ENCODE assay signal across 17 mouse cellular contexts in genomic region chr8:61178594-61179140, GRCm38 (mm10). TPM values are rescaled to one million over a fixed set of nuclear protein-coding genes. Genes with fewer than 3 reads are reported as not detected.
DNase-seq lines count a peak whose midpoint lies in the region; ATAC-seq and TF ChIP-seq lines count a peak whose summit lies in the region.
"Had no signal": no experiment of that assay in that cellular context is flagged by ENCODE, and none has a peak within 500 bp of the region (broad histone marks: within the 10 kb centered on the region; RNA-seq: fewer than 3 reads in every experiment).

No protein-coding gene starts in this region.

- no peaks in the 10 kb centered on the region for H3K4me1 ChIP-seq in forebrain, postnatal 0 days (ENCODE audit: insufficient read depth)
- H3K4me1 ChIP-seq in neural tube, embryonic 14.5 days (ENCODE audit: control insufficient read depth, insufficient read depth, low read length) = 0 out of 2 replicates have a peak, but pooled peaks cover 5% of the 10 kb centered on the region
- no peaks in the 10 kb centered on the region; the same call in 1 of the 2 replicates for H3K4me1 ChIP-seq in kidney, embryonic 15.5 days
- H3K4me1 ChIP-seq: liver, embryonic 15.5 days; megakaryocyte, embryonic 14.5 days had no signal

- no peaks in the 10 kb centered on the region for H3K36me3 ChIP-seq in forebrain, postnatal 0 days (ENCODE audit: insufficient read depth)
- H3K36me3 ChIP-seq in neural tube, embryonic 14.5 days (ENCODE audit: control insufficient read depth, insufficient read depth, low read length) = no peaks in the 10 kb centered on the region
- no peaks in the 10 kb centered on the region for H3K36me3 ChIP-seq in kidney, embryonic 15.5 days
- H3K36me3 ChIP-seq: liver, embryonic 15.5 days had no signal

- no peak overlapping the region for H3K4me3 ChIP-seq in forebrain, postnatal 0 days (ENCODE audit: low read depth, low read length)
- no peak overlapping the region for H3K4me3 ChIP-seq in neural tube, embryonic 14.5 days (ENCODE audit: low read depth, low read length)
- no peak overlapping the region for H3K4me3 ChIP-seq in kidney, embryonic 15.5 days (replicated peaks)
- H3K4me3 ChIP-seq: heart, adult 2 months; liver, embryonic 15.5 days; megakaryocyte, embryonic 14.5 days had no signal

- DNase-seq in frontal cortex, postnatal 36 days (ENCODE audit: low spot score in 2 of 2) = no peak
- DNase-seq in lung, postnatal 25 days (ENCODE audit: low spot score) = peak; percentile 30
- no peak for DNase-seq in lung, postnatal 10 days
- peak; percentile 24 for DNase-seq in forebrain, postnatal 0 days
- no peak for DNase-seq in left cerebral cortex, adult 9 months (ENCODE audit: low spot score in 2 of 2)
- DNase-seq: adrenal gland, postnatal 14 days; cerebellum, adult 11 months; heart, adult 2 months; heart, postnatal 36 days; left cerebral cortex, postnatal 4 days; right cerebral cortex, postnatal 14 days; thymus, postnatal 36 days had no signal

- peak; percentile 44; the same call in 1 of the 2 replicates for ATAC-seq in frontal cortex, adult (ENCODE audit: low TSS enrichment)
- peak; percentile 84 for ATAC-seq in forebrain, postnatal 0 days
- peak; percentile 44; the same call in 1 of the 2 replicates for ATAC-seq in neural tube, embryonic 14.5 days (ENCODE audit: low read depth)
- no peak for ATAC-seq in kidney, embryonic 15.5 days (replicated peaks; ENCODE audit: low FRiP score)

- 0 out of 2 replicates have a peak, but pooled peaks cover 3% of the 10 kb centered on the region for H3K9me3 ChIP-seq in forebrain, postnatal 0 days (ENCODE audit: low read length)
- H3K9me3 ChIP-seq in neural tube, embryonic 14.5 days (ENCODE audit: control insufficient read depth, low read length) = no peaks in the 10 kb centered on the region
- no peaks in the 10 kb centered on the region for H3K9me3 ChIP-seq in kidney, embryonic 15.5 days (replicated peaks)
- H3K9me3 ChIP-seq: liver, embryonic 15.5 days had no signal

- peak overlapping the region; percentile 18; the same call in 1 of the 2 replicates for H3K4me2 ChIP-seq in forebrain, postnatal 0 days (ENCODE audit: low read depth)
- H3K4me2 ChIP-seq in neural tube, embryonic 14.5 days (ENCODE audit: low read depth, low read length) = no peak overlapping the region
- no peak overlapping the region for H3K4me2 ChIP-seq in kidney, embryonic 15.5 days
- H3K4me2 ChIP-seq: liver, embryonic 15.5 days had no signal

- WGBS in forebrain, postnatal 0 days = 27% methylated on average over 11 of the region's 11 CpGs
- WGBS in neural tube, embryonic 14.5 days = 41% methylated on average over 11 of the region's 11 CpGs
- WGBS in kidney, embryonic 15.5 days = 45% methylated on average over 11 of the region's 11 CpGs

- H3K27ac ChIP-seq in forebrain, postnatal 0 days (ENCODE audit: low read depth, low read length) = no peak overlapping the region
- H3K27ac ChIP-seq in neural tube, embryonic 14.5 days (ENCODE audit: low read depth, low read length) = no peak overlapping the region
- H3K27ac ChIP-seq in kidney, embryonic 15.5 days = no peak overlapping the region
- H3K27ac ChIP-seq: heart, adult 2 months; liver, embryonic 15.5 days had no signal

- no peak overlapping the region for H3K9ac ChIP-seq in forebrain, postnatal 0 days
- H3K9ac ChIP-seq in neural tube, embryonic 14.5 days (replicated peaks; ENCODE audit: low read depth, low read length) = no peak overlapping the region
- no peak overlapping the region for H3K9ac ChIP-seq in kidney, embryonic 15.5 days
- H3K9ac ChIP-seq: liver, embryonic 15.5 days had no signal

- H3K27me3 ChIP-seq in forebrain, postnatal 0 days (ENCODE audit: insufficient read depth, low read length) = no peaks in the 10 kb centered on the region
- no peaks in the 10 kb centered on the region for H3K27me3 ChIP-seq in neural tube, embryonic 14.5 days (ENCODE audit: control insufficient read depth, insufficient read depth, low read length)
- H3K27me3 ChIP-seq in kidney, embryonic 15.5 days = no peaks in the 10 kb centered on the region
- H3K27me3 ChIP-seq: liver, embryonic 15.5 days had no signal

- no peak for TF ChIP-seq CTCF in forebrain, postnatal 0 days (IDR thresholded peaks at IDR 0.05; ENCODE audit: low read depth)

RNA-seq across cellular contexts. Expression of gene Sh3rf1, which starts 45.0 kb away (rescaled TPM):
- total RNA-seq in forebrain, postnatal 0 days (2014; rRNA removed) = 28.5 and 35.4 TPM in 2 replicates
- 18.3 and 27.3 TPM in 2 replicates for polyA plus RNA-seq in forebrain, postnatal 0 days (2015; fragmentation: Nextera tagmentation; extraction: Ambion mirVana)
- 24.0 and 25.5 TPM in 2 replicates for polyA plus RNA-seq in neural tube, embryonic 14.5 days (2014; fragmentation: Nextera tagmentation; extraction: Ambion mirVana)
- polyA plus RNA-seq in kidney, embryonic 15.5 days (2015; fragmentation: Nextera tagmentation; extraction: Ambion mirVana) = 21.4 and 22.4 TPM in 2 replicates

Comparison
In these comparisons a context has a peak if more than half of its experiments do, and no peak if none do; other contexts are left out.
1. DNase-seq: peak in lung, postnatal 25 days (single experiment) and forebrain, postnatal 0 days (single experiment); none in frontal cortex, postnatal 36 days (0 of 2), lung, postnatal 10 days (single experiment) and left cerebral cortex, adult 9 months (0 of 2).